Mouse (Mus musculus): Measurements from ENCODE around the gene Lrtm1.

DNA sequence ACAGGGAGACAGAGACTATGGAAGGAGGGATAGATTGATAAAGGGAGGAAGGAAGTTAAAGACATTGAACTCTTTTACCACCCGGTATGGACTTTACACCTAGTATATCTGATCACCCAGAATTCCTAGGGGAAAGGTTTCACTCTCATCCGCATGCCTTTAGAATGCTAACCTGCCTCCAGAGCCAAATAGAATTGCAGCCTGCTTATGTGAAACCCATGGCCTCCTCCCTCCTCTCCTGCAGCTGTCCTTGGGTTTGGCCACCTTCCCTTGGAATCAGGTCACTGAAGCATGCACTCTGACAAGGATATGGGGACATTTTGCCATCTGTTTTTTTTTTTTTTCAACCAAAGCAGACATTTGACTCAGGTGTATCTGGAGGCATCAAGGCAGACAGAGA is 3.3 kb upstream of the Lrtm1 start:
- TF ChIP-seq ZC3H11A (IDR thresholded peaks at IDR 0.05; ENCODE audit: borderline replicate concordance, low read depth, low read length): no peak
- no peak for TF ChIP-seq HCFC1 (IDR thresholded peaks at IDR 0.05; ENCODE audit: borderline replicate concordance, insufficient read depth, low read length)
- no peak for TF ChIP-seq ZNF384 (IDR thresholded peaks at IDR 0.05; ENCODE audit: low read depth, low read length)
- no peak for TF ChIP-seq CHD2 (IDR thresholded peaks at IDR 0.05; ENCODE audit: low read depth, low read length)
- TF ChIP-seq MAFK (IDR thresholded peaks at IDR 0.05; ENCODE audit: insufficient read depth, low read depth, low read length): no peak
